Comparison of ENCODE assay signal across 8 mouse cellular contexts in the genomic region with DNA sequence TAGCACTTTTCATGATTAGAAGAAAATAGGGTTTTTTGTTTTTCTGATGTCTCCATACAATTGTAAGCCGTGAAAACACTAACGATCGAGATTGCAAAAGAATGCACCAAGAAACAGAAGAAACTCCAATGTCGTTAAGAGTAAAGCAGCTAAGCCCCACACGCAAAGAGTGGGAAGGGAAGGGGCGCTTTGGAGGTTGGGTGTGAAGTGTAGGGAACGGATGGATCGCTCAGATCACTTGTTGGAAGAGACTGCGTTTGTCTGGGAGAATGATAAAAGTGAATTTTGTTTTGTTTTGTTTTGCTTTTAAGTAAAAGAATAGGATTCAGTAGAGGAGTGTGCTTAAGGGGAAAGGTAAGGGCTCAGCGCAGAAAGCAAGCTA. TPM values are rescaled to one million over a fixed set of nuclear protein-coding genes. Genes with fewer than 3 reads are reported as not detected.
DNase-seq lines count a peak whose midpoint lies in the region; ATAC-seq lines count a peak whose summit lies in the region.

No protein-coding gene starts in this region.

- H3K9me3 ChIP-seq in kidney, embryonic 16.5 days (ENCODE audit: low read length), result 0 out of 2 replicates have a peak, but pooled peaks cover 6% of the 10 kb centered on the region
- no peaks in the 10 kb centered on the region for H3K9me3 ChIP-seq in embryonic facial prominence, embryonic 13.5 days
- no peaks in the 10 kb centered on the region for H3K9me3 ChIP-seq in intestine, embryonic 14.5 days (ENCODE audit: control insufficient read depth, low read length)
- H3K9me3 ChIP-seq in neural tube, embryonic 12.5 days, result 0 out of 2 replicates have a peak, but pooled peaks cover 4% of the 10 kb centered on the region

- H3K27me3 ChIP-seq in kidney, embryonic 16.5 days (ENCODE audit: insufficient read depth, low read length), result peaks cover 7% of the 10 kb centered on the region; the same call in 1 of the 2 replicates
- H3K27me3 ChIP-seq in embryonic facial prominence, embryonic 13.5 days, result peaks cover 18% of the 10 kb centered on the region
- H3K27me3 ChIP-seq in intestine, embryonic 14.5 days (replicated peaks; ENCODE audit: control insufficient read depth, insufficient read depth, low read length), result peaks cover 18% of the 10 kb centered on the region; the same call in 1 of the 2 replicates
- no peaks in the 10 kb centered on the region for H3K27me3 ChIP-seq in neural tube, embryonic 12.5 days (replicated peaks)

- peak overlapping the region; percentile 53 for H3K4me3 ChIP-seq in kidney, embryonic 16.5 days (ENCODE audit: low read length)
- peak overlapping the region; percentile 64 for H3K4me3 ChIP-seq in embryonic facial prominence, embryonic 13.5 days
- peak overlapping the region; percentile 65 for H3K4me3 ChIP-seq in intestine, embryonic 14.5 days (ENCODE audit: low read depth, low read length)
- peak overlapping the region; percentile 65 for H3K4me3 ChIP-seq in neural tube, embryonic 12.5 days

- peak overlapping the region; percentile 54 for H3K9ac ChIP-seq in kidney, embryonic 16.5 days (replicated peaks; ENCODE audit: low read length)
- H3K9ac ChIP-seq in embryonic facial prominence, embryonic 13.5 days, result peak overlapping the region; percentile 81
- peak overlapping the region; percentile 1; the same call in 1 of the 2 replicates for H3K9ac ChIP-seq in intestine, embryonic 14.5 days (ENCODE audit: low read length)
- H3K9ac ChIP-seq in neural tube, embryonic 12.5 days, result peak overlapping the region; percentile 72; the same call in 1 of the 2 replicates

- no peaks in the 10 kb centered on the region for H3K36me3 ChIP-seq in kidney, embryonic 16.5 days (ENCODE audit: insufficient read depth, low read length)
- H3K36me3 ChIP-seq in embryonic facial prominence, embryonic 13.5 days, result no peaks in the 10 kb centered on the region
- no peaks in the 10 kb centered on the region for H3K36me3 ChIP-seq in intestine, embryonic 14.5 days (ENCODE audit: control insufficient read depth, insufficient read depth, low read length)
- no peaks in the 10 kb centered on the region for H3K36me3 ChIP-seq in neural tube, embryonic 12.5 days

- peak overlapping the region; percentile 98 for H3K4me2 ChIP-seq in kidney, embryonic 16.5 days (replicated peaks; ENCODE audit: low read depth, low read length)
- H3K4me2 ChIP-seq in embryonic facial prominence, embryonic 13.5 days, result peak overlapping the region; percentile 98
- H3K4me2 ChIP-seq in intestine, embryonic 14.5 days (ENCODE audit: low read length), result peak overlapping the region; percentile 85
- peak overlapping the region; percentile 98 for H3K4me2 ChIP-seq in neural tube, embryonic 12.5 days (replicated peaks)

- WGBS in kidney, embryonic 16.5 days, result 9% methylated on average over 10 of the region's 10 CpGs
- 4% methylated on average over 10 of the region's 10 CpGs for WGBS in embryonic facial prominence, embryonic 13.5 days
- 13% methylated on average over 10 of the region's 10 CpGs for WGBS in intestine, embryonic 14.5 days
- WGBS in neural tube, embryonic 12.5 days, result 2% methylated on average over 10 of the region's 10 CpGs

- H3K27ac ChIP-seq in kidney, embryonic 16.5 days (ENCODE audit: low read length), result no peak overlapping the region
- peak overlapping the region; percentile 84 for H3K27ac ChIP-seq in embryonic facial prominence, embryonic 13.5 days
- no peak overlapping the region for H3K27ac ChIP-seq in intestine, embryonic 14.5 days (ENCODE audit: low read depth)
- no peak overlapping the region for H3K27ac ChIP-seq in neural tube, embryonic 12.5 days

- no peak for ATAC-seq in kidney, embryonic 16.5 days (ENCODE audit: low FRiP score, low TSS enrichment)
- ATAC-seq in embryonic facial prominence, embryonic 13.5 days (ENCODE audit: insufficient number of reproducible peaks, insufficient read depth, low FRiP score, low TSS enrichment, low read depth), result no peak
- no peak for ATAC-seq in intestine, embryonic 14.5 days (replicated peaks; ENCODE audit: low FRiP score, low TSS enrichment, low read depth)
- ATAC-seq in neural tube, embryonic 12.5 days (ENCODE audit: low FRiP score, low read depth), result no peak
- no peak for ATAC-seq in erythroid progenitor cell, adult 5-6 weeks (replicated peaks; ENCODE audit: low FRiP score, poor library complexity, severe bottlenecking)

- H3K4me1 ChIP-seq in kidney, embryonic 16.5 days (ENCODE audit: insufficient read depth, low read length), result peaks cover 14% of the 10 kb centered on the region; the same call in 1 of the 2 replicates
- peaks cover 16% of the 10 kb centered on the region for H3K4me1 ChIP-seq in embryonic facial prominence, embryonic 13.5 days
- no peaks in the 10 kb centered on the region for H3K4me1 ChIP-seq in intestine, embryonic 14.5 days (replicated peaks; ENCODE audit: control insufficient read depth, insufficient read depth, low read length)
- H3K4me1 ChIP-seq in neural tube, embryonic 12.5 days, result 0 out of 2 replicates have a peak, but pooled peaks cover 7% of the 10 kb centered on the region

- no peak for DNase-seq in kidney, adult 18-20 months
- no peak for DNase-seq in intestine, embryonic 14.5 days (ENCODE audit: low spot score)
- no peak for DNase-seq in T-cell, adult 2 months (ENCODE audit: low spot score)
- no peak for DNase-seq in layer of hippocampus, adult 9-10 months (ENCODE audit: low spot score)

RNA-seq across cellular contexts. Expression of a gene that starts 1.5 kb away (rescaled TPM):
- 24.7 and 26.8 TPM in 2 replicates for polyA plus RNA-seq in kidney, embryonic 16.5 days (2015; fragmentation: Nextera tagmentation; extraction: Ambion mirVana)
- 34.6 and 49.5 TPM in 2 replicates for polyA plus RNA-seq in embryonic facial prominence, embryonic 13.5 days (2015; fragmentation: Nextera tagmentation; extraction: Ambion mirVana)
- polyA plus RNA-seq in intestine, embryonic 14.5 days (2014; fragmentation: Nextera tagmentation; extraction: Ambion mirVana), result 1.9 and 2.2 TPM in 2 replicates
- 39.4 and 43.9 TPM in 2 replicates for polyA plus RNA-seq in neural tube, embryonic 12.5 days (2016; fragmentation: Nextera tagmentation; extraction: Ambion mirVana)
- total RNA-seq in erythroid progenitor cell, adult 5-6 weeks (2015; ENCODE audit: low replicate concordance), result not detected in 2 replicates
- not detected in 2 replicates for total RNA-seq in erythroid progenitor cell, adult 5-6 weeks (2017; ENCODE audit: low replicate concordance)

Comparison
In these comparisons a context has a peak if more than half of its experiments do, and no peak if none do; other contexts are left out.
1. H3K9ac ChIP-seq: peak in every context shown above with its lines; median percentile 81 in embryonic facial prominence, embryonic 13.5 days; 72 in neural tube, embryonic 12.5 days; 54 in kidney, embryonic 16.5 days; 1 in intestine, embryonic 14.5 days.